Mouse (Mus musculus) CD4-positive, CD25-positive, alpha-beta regulatory T cell, adult 4 months (primary cell): ENCODE data around the gene Lrrc74a. TPM values are rescaled to one million over a fixed set of nuclear protein-coding genes. Genes with fewer than 3 reads are reported as not detected.

Experiments used
- ATAC-seq: one replicate; pipeline ENCODE4 v1.8.0; 2017
- polyA plus RNA-seq, 2 experiments: library from polyadenylated mRNA; unstranded; fragments of 100-300 nt; shearing (Covaris generic); gene quantifications; one replicate each; pipeline ENCODE4 v1.2.1; 2017

The Lrrc74a gene
- not detected for polyA plus RNA-seq

GRCm38 (mm10) chr12:86734319-86734810 lies at the start of gene Lrrc74a:
TSS of gene Lrrc74a (plus strand) at chr12:86734369.
- no peak for ATAC-seq

DNA sequence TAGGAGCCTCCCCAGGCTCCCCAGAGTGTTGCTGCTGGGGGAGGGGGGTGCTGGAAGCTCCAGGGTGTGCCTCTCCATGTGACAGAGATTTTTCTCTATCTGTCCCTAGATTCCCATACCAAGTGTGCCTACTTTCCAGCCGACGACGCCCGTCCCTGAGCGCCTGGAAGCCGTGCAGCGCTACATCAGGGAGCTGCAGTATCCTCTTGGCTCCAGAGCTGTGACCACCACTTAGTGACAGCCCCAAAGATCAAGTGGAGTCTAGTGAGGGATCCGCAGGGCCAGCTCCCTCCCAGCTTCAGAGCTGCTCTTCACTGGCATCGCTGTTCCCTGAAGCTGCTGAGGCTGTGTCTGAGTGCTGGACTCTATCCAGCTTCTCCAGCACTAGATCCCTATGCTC lies 48.9 kb upstream of the Lrrc74a start:
- ATAC-seq: no peak

DNA sequence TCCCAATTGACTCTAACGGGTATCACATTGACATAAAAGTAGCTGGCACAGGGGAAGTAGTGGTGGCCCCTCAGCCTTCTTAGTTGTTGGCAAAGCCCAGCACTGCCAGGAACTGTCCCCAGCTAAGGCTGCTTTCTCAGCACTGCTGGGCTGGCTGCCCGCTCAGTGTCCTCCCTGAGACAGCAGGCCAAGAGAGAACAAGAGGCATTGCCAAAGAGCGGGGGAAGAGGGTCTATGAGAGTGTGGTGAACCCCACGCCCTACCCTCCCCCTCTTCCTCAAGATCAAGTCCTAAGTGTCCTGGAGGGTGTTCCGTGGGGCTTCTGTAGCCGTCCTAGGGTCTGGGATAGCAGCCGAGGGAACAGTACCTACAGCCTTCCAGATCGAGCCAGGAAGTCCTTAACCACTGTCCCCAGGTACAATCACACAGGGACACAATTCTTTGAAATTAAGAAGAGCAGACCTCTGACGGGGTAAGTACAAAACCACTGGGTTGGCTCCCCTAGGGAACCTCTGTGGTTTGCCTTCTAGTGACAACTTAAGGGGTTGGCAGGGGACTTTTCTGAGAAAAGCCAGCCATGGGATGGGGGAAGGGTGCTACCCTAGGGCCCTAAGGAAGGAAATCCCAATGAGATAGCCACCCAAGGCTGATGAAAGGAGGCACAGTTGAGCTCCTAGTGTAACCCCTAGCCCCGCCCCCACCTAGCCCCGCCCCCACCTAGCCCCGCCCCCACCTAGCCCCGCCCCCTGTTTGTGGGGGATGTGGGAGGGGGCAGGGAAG lies 47.4 kb upstream of the Lrrc74a start:
- peak; percentile 70 for ATAC-seq

GRCm38 (mm10) chr12:86687445-86687955 lies 46.7 kb upstream of the Lrrc74a start:
- no peak for ATAC-seq

- no peak for ATAC-seq
Measured at GRCm38 (mm10) chr12:86687971-86688573, 46.1 kb upstream of the Lrrc74a start.

GRCm38 (mm10) chr12:86688917-86689316 lies 45.3 kb upstream of the Lrrc74a start:
- ATAC-seq: no peak

DNA sequence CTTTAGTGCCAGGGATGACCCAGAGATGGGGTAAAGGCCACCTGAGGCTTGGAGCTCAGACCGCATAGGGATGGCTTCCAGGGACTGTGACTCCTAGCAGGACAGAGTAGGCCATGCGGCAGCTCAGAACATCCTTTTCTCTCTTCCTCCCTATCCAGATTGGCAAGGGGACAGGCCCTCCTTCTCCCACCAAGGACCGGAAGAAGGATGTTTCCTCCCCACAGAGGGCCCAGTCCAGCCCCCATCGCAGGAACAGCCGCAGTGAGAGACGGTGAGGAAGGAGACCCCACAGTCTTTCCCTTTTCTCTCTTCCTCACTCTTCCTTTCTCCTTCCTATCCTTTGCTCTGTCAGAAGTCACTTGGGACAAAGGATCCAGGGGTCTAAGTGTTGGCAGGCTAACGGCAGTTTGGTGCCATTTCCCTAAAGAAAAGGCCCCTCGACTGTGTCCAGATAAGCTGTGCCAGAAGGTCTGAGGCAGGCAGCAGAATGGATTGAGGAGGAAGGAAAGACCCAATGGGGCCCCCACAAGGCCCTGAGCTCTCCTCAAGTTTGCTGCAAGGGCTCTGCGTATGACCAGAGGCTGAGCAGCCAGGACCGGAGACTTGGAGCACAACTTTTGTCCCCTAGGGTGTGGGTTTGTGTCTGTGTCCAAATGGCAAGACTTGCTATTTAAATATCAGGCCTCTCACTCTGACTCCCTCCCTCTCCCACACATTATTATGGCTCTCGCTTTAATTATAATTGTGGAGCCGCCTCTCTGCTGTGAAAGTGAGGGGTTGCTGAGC lies 43.3 kb upstream of the Lrrc74a start:
- no peak for ATAC-seq

- ATAC-seq: no peak
Measured at GRCm38 (mm10) chr12:86692471-86693356, 41.5 kb upstream of the Lrrc74a start.

GRCm38 (mm10) chr12:86693389-86693788 lies 40.8 kb upstream of the Lrrc74a start:
- ATAC-seq: peak; percentile 86

GRCm38 (mm10) chr12:86694441-86694840 lies 39.7 kb upstream of the Lrrc74a start:
- ATAC-seq: no peak

DNA sequence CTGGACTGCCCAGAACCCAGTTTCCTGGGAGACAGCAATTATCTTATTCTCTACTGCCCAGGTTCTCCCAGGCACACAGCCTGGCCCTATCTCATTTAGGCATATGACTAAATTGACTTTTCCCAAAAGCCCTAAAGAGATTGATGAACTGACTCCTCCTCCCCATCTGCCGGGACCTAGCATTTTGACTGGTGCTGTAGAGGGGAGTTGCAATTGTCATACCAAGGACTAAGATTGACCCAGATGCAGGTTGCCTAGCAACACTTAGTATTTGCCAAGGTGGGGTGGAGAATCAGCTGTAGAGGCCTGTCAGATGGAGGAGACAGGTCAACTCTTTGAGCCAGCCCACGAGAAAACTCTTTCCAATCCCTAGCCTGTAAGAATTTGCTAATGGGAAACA lies 36.2 kb upstream of the Lrrc74a start:
- no peak for ATAC-seq

- ATAC-seq: no peak
Measured at GRCm38 (mm10) chr12:86698537-86698936, 35.6 kb upstream of the Lrrc74a start.

GRCm38 (mm10) chr12:86699965-86700926 lies 33.9 kb upstream of the Lrrc74a start:
- no peak for ATAC-seq

DNA sequence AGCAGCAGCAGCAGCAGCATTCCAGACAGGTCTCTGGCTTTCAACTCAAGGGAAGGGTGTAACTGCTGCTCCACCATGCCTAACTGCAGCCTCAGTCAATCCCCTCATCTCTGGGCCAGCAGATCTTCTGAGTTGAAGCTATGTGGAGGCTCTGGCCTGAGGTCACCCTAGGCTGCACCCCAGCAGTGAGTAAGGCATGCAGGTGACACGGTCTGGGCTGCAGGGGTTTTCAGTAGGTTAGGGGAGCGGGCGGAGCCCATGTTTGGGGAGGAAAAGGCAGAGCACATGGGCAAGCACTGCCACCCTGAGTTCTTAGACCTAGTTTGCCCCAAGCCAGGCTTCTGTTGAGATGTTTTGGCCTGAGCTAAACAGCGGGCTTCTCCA lies 33.2 kb upstream of the Lrrc74a start:
- ATAC-seq: no peak

GRCm38 (mm10) chr12:86701491-86701890 lies 32.7 kb upstream of the Lrrc74a start:
- no peak for ATAC-seq

DNA sequence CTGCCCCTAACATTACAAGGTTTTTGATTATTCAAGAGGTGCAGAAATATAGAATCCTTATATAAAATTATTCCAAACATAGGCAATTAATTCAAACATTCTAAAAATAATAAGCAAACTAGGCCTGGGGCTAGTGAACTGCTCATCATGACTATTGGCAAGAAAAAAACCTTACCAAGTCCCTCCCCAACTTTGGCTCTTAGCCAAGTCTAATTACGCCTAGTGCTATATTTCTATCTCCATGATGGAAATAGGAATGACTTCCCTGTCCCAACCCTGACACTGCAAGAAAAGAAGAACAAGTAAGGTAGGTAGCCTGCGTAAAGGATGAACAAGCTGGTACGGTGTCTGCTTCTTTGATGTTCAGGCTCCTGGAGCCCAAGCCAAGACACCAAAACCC lies 31.5 kb upstream of the Lrrc74a start:
- no peak for ATAC-seq

- ATAC-seq: no peak
Measured at GRCm38 (mm10) chr12:86705843-86706242, 28.3 kb upstream of the Lrrc74a start.

DNA sequence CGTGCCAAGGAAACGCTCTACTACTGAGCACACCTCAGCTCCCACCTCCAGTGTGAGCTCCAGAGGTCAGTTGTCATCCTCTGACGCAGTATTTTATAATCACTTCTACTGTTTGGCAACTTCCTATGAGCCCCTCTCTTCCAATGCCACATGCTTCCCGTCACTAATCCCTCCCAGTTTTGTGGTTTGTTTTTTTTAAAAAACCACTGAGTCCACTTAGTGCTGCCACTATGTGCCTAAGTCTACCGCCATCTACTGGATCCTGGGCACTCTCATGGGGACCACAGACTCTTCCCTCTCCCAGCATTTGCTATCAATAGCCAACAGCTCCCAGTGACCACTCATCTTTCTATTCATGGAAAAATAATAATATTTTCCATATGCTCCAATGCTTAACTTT lies 20.1 kb upstream of the Lrrc74a start:
- ATAC-seq: no peak

DNA sequence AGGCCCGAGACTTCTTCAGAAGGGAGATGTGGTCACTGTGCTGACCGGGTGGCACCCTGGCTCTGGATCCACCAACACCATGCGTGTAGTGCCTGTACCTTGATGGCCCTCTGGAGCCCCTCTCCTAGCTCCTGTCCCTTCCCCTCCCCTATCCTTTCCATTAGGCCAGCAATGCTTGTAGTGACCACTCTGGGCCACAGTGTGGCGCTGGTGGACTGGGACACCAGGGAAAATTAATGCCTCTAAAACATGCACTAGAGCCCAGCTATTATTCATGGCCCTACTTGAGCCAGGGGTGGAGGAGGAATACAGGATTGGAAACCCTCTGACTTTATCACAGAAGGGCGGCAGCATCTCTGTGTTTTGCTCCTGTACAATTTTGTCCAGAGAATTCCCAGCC lies 18.8 kb upstream of the Lrrc74a start:
- ATAC-seq: no peak

DNA sequence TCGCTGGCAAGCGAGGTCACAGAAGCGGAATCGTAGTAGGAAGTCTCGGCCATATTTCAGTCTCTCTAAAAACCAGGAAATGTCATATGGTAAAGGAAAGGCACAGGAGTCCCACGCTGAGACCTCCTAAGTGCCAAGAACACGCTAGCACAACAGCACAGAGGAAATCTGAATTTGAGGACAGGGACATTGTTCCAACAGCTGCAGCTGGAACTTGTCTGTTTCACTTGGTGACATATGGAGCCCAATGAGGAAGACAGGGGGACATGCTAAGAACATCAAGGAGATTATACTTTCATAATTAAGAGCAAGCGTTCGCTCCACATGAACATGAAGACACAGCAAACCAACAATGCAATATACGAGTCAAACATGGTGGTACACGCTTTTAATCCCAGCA lies 17.2 kb upstream of the Lrrc74a start:
- no peak for ATAC-seq
